Mouse (Mus musculus): ENCODE results near the gene Myo1a. TPM values are rescaled to one million over a fixed set of nuclear protein-coding genes. Genes with fewer than 3 reads are reported as not detected.
A peak's percentile ranks its signal among the peaks of the same experiment; 100 is the strongest.

The Myo1a gene
- polyA plus RNA-seq, 1 experiment from 2014 or later, result 0.14 TPM

GRCm38 (mm10) chr10:127730285-127730932 is 25.4 kb downstream of the Myo1a start:
- WGBS (ENCODE audit: insufficient replicate concordance), result 66% methylated on average over 11 of the region's 11 CpGs
- no peak overlapping the region for H3K4me2 ChIP-seq
- H3K4me3 ChIP-seq (ENCODE audit: low read depth, low read length), result no peak overlapping the region
- no peaks in the 10 kb centered on the region for H3K9me3 ChIP-seq (replicated peaks; ENCODE audit: control insufficient read depth, low read length)
- H3K9ac ChIP-seq (ENCODE audit: low read depth, low read length), result no peak overlapping the region
- no peak for ATAC-seq (replicated peaks; ENCODE audit: insufficient number of reproducible peaks, low FRiP score, low TSS enrichment)
- H3K4me1 ChIP-seq (ENCODE audit: control insufficient read depth, insufficient read depth, low read length), result no peaks in the 10 kb centered on the region
- no peak overlapping the region for H3K27ac ChIP-seq (ENCODE audit: low read depth, low read length)
- H3K36me3 ChIP-seq (ENCODE audit: control insufficient read depth, insufficient read depth, low read length), result no peaks in the 10 kb centered on the region
- H3K27me3 ChIP-seq (ENCODE audit: control insufficient read depth, insufficient read depth, low read length), result 0 out of 2 replicates have a peak, but pooled peaks cover 3% of the 10 kb centered on the region

- Histone ChIP-seq H3K27ac (ENCODE audit: low read depth, low read length) (no peak overlapping the region), H3K36me3 (ENCODE audit: control insufficient read depth, insufficient read depth, low read length) (no peaks in the 10 kb centered on the region), H3K4me3 (ENCODE audit: low read depth, low read length) (no peak overlapping the region), H3K27me3 (ENCODE audit: control insufficient read depth, insufficient read depth, low read length) (0 out of 2 replicates have a peak, but pooled peaks cover 2% of the 10 kb centered on the region), H3K4me2 (no peak overlapping the region), H3K9me3 (replicated peaks; ENCODE audit: control insufficient read depth, low read length) (no peaks in the 10 kb centered on the region), H3K4me1 (ENCODE audit: control insufficient read depth, insufficient read depth, low read length) (no peaks in the 10 kb centered on the region), H3K9ac (ENCODE audit: low read depth, low read length) (no peak overlapping the region)
- ATAC-seq (replicated peaks; ENCODE audit: insufficient number of reproducible peaks, low FRiP score, low TSS enrichment), result no peak
- 54% methylated on average over 9 of the region's 9 CpGs for WGBS (ENCODE audit: insufficient replicate concordance)
Observed at GRCm38 (mm10) chr10:127730933-127731310, 26.0 kb downstream of the Myo1a start.

GRCm38 (mm10) chr10:127731397-127731796 is 26.4 kb downstream of the Myo1a start:
- no peak overlapping the region for H3K27ac ChIP-seq (ENCODE audit: low read depth, low read length)
- no peaks in the 10 kb centered on the region for H3K36me3 ChIP-seq (ENCODE audit: control insufficient read depth, insufficient read depth, low read length)
- no peak for ATAC-seq (replicated peaks; ENCODE audit: insufficient number of reproducible peaks, low FRiP score, low TSS enrichment)
- WGBS (ENCODE audit: insufficient replicate concordance), result 32% methylated on average over 5 of the region's 5 CpGs
- no peak overlapping the region for H3K9ac ChIP-seq (ENCODE audit: low read depth, low read length)
- H3K27me3 ChIP-seq (ENCODE audit: control insufficient read depth, insufficient read depth, low read length), result 0 out of 2 replicates have a peak, but pooled peaks cover 2% of the 10 kb centered on the region
- H3K9me3 ChIP-seq (replicated peaks; ENCODE audit: control insufficient read depth, low read length), result no peaks in the 10 kb centered on the region
- H3K4me1 ChIP-seq (ENCODE audit: control insufficient read depth, insufficient read depth, low read length), result no peaks in the 10 kb centered on the region
- H3K4me3 ChIP-seq (ENCODE audit: low read depth, low read length), result no peak overlapping the region
- H3K4me2 ChIP-seq, result no peak overlapping the region

GRCm38 (mm10) chr10:127734434-127734833 is 29.5 kb downstream of the Myo1a start:
- H3K27ac ChIP-seq (ENCODE audit: low read depth, low read length), result no peak overlapping the region
- H3K9me3 ChIP-seq (replicated peaks; ENCODE audit: control insufficient read depth, low read length), result no peaks in the 10 kb centered on the region
- no peak overlapping the region for H3K4me2 ChIP-seq
- H3K9ac ChIP-seq (ENCODE audit: low read depth, low read length), result no peak overlapping the region
- no peaks in the 10 kb centered on the region for H3K36me3 ChIP-seq (ENCODE audit: control insufficient read depth, insufficient read depth, low read length)
- H3K4me3 ChIP-seq (ENCODE audit: low read depth, low read length), result no peak overlapping the region
- no peaks in the 10 kb centered on the region for H3K27me3 ChIP-seq (ENCODE audit: control insufficient read depth, insufficient read depth, low read length)
- H3K4me1 ChIP-seq (ENCODE audit: control insufficient read depth, insufficient read depth, low read length), result no peaks in the 10 kb centered on the region
- WGBS (ENCODE audit: insufficient replicate concordance), result 30% methylated on average over 5 of the region's 5 CpGs
- ATAC-seq (replicated peaks; ENCODE audit: insufficient number of reproducible peaks, low FRiP score, low TSS enrichment), result no peak

- H3K9me3 ChIP-seq (replicated peaks; ENCODE audit: control insufficient read depth, low read length), result no peaks in the 10 kb centered on the region
- no peak overlapping the region for H3K4me2 ChIP-seq
- H3K27ac ChIP-seq (ENCODE audit: low read depth, low read length), result no peak overlapping the region
- WGBS (ENCODE audit: insufficient replicate concordance), result 76% methylated on average over 2 of the region's 2 CpGs
- no peak overlapping the region for H3K9ac ChIP-seq (ENCODE audit: low read depth, low read length)
- no peaks in the 10 kb centered on the region for H3K27me3 ChIP-seq (ENCODE audit: control insufficient read depth, insufficient read depth, low read length)
- H3K4me3 ChIP-seq (ENCODE audit: low read depth, low read length), result no peak overlapping the region
- H3K4me1 ChIP-seq (ENCODE audit: control insufficient read depth, insufficient read depth, low read length), result peaks cover 5% of the 10 kb centered on the region
- ATAC-seq (replicated peaks; ENCODE audit: insufficient number of reproducible peaks, low FRiP score, low TSS enrichment), result no peak
- no peaks in the 10 kb centered on the region for H3K36me3 ChIP-seq (ENCODE audit: control insufficient read depth, insufficient read depth, low read length)
Observed at GRCm38 (mm10) chr10:127736266-127736665, 31.3 kb downstream of the Myo1a start.

GRCm38 (mm10) chr10:127736916-127737315 is 31.9 kb downstream of the Myo1a start:
- Histone ChIP-seq H3K9me3 (replicated peaks; ENCODE audit: control insufficient read depth, low read length) (no peaks in the 10 kb centered on the region), H3K9ac (ENCODE audit: low read depth, low read length) (no peak overlapping the region), H3K27ac (ENCODE audit: low read depth, low read length) (no peak overlapping the region), H3K4me3 (ENCODE audit: low read depth, low read length) (no peak overlapping the region), H3K4me1 (ENCODE audit: control insufficient read depth, insufficient read depth, low read length) (peaks cover 5% of the 10 kb centered on the region), H3K36me3 (ENCODE audit: control insufficient read depth, insufficient read depth, low read length) (no peaks in the 10 kb centered on the region), H3K4me2 (no peak overlapping the region), H3K27me3 (ENCODE audit: control insufficient read depth, insufficient read depth, low read length) (no peaks in the 10 kb centered on the region)
- 45% methylated on average over 4 of the region's 4 CpGs for WGBS (ENCODE audit: insufficient replicate concordance)
- ATAC-seq (replicated peaks; ENCODE audit: insufficient number of reproducible peaks, low FRiP score, low TSS enrichment), result no peak

GRCm38 (mm10) chr10:127737552-127737951 is 32.6 kb downstream of the Myo1a start:
- Histone ChIP-seq H3K27me3 (ENCODE audit: control insufficient read depth, insufficient read depth, low read length) (no peaks in the 10 kb centered on the region), H3K9ac (ENCODE audit: low read depth, low read length) (no peak overlapping the region), H3K4me1 (ENCODE audit: control insufficient read depth, insufficient read depth, low read length) (peaks cover 5% of the 10 kb centered on the region), H3K9me3 (replicated peaks; ENCODE audit: control insufficient read depth, low read length) (no peaks in the 10 kb centered on the region), H3K4me3 (ENCODE audit: low read depth, low read length) (no peak overlapping the region), H3K4me2 (no peak overlapping the region), H3K36me3 (ENCODE audit: control insufficient read depth, insufficient read depth, low read length) (peaks cover under 1% of the 10 kb centered on the region; the same call in 1 of the 2 replicates), H3K27ac (ENCODE audit: low read depth, low read length) (no peak overlapping the region)
- ATAC-seq (replicated peaks; ENCODE audit: insufficient number of reproducible peaks, low FRiP score, low TSS enrichment), result no peak
- 28% methylated on average over 2 of the region's 2 CpGs for WGBS (ENCODE audit: insufficient replicate concordance)

GRCm38 (mm10) chr10:127738151-127738882 is 33.3 kb downstream of the Myo1a start:
- Histone ChIP-seq H3K27me3 (ENCODE audit: control insufficient read depth, insufficient read depth, low read length) (no peaks in the 10 kb centered on the region), H3K9ac (ENCODE audit: low read depth, low read length) (no peak overlapping the region), H3K4me1 (ENCODE audit: control insufficient read depth, insufficient read depth, low read length) (peaks cover 5% of the 10 kb centered on the region), H3K27ac (ENCODE audit: low read depth, low read length) (no peak overlapping the region), H3K4me3 (ENCODE audit: low read depth, low read length) (no peak overlapping the region), H3K36me3 (ENCODE audit: control insufficient read depth, insufficient read depth, low read length) (peaks cover 8% of the 10 kb centered on the region), H3K9me3 (replicated peaks; ENCODE audit: control insufficient read depth, low read length) (no peaks in the 10 kb centered on the region), H3K4me2 (peak overlapping the region; percentile 69)
- WGBS (ENCODE audit: insufficient replicate concordance), result 32% methylated on average over 13 of the region's 13 CpGs
- ATAC-seq (replicated peaks; ENCODE audit: insufficient number of reproducible peaks, low FRiP score, low TSS enrichment), result no peak; the same call in 1 of the 2 replicates

Data from heart, embryonic 11.5 days (tissue).